Mouse (Mus musculus) testis, adult 2 months (tissue): ENCODE measurements around the gene Prr15.

ENCODE experiments used
- CTCF ChIP-seq: fragments of 200-500 bp; IDR thresholded peaks from 2 replicates; pipeline ENCODE4 v1.5.1; 2012; ENCODE audit warnings: low read depth, mild to moderate bottlenecking, inconsistent platforms, low read length, moderate library complexity; ENCODE audit not compliant: control insufficient read depth, insufficient read depth, insufficient replicate concordance
- POLR2A ChIP-seq: fragments of 200-500 bp; IDR thresholded peaks from 2 replicates; pipeline ENCODE4 v1.6.1; 2012; ENCODE audit warnings: low read depth, mild to moderate bottlenecking, inconsistent platforms, low read length, moderate library complexity; ENCODE audit not compliant: control insufficient read depth

- TF ChIP-seq CTCF (no peak), POLR2A (no peak)
Measured at GRCm38 (mm10) chr6:54279391-54279790, 46.2 kb upstream of the Prr15 start.
